Mouse (Mus musculus) cerebral cortex, adult 2 months (tissue): Measurements from ENCODE around the gene Wwox.

ENCODE experiments used
- WGBS: fragments of 180-500 bp; shearing (Covaris S2); methylation state at CpG from one replicate; pipeline ENCODE4 v1.1.7; 2018; 5-methylcytosine and 5-hydroxymethylcytosine counted together

Gene Wwox

DNA sequence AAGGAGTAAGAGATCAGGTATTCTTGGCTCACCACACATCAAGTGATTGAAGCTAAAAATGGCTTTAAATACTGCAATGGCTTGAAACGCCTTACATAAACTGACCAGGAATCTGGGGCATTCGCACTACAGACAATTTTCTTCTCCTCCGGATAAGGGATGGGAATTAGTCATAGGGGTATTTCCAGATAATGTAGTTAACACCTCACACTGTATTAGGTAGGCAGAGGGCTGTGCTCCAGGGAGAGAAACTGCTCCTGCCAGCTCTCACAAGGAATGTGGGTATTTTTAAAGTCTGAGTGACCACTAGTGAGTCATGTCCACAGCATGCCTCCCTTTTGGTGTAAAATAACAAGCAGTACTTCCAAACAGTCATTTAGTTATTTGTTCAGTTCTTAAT, 894.5 kb downstream of the Wwox start:
- 67% methylated on average over 3 of the region's 3 CpGs for WGBS

DNA sequence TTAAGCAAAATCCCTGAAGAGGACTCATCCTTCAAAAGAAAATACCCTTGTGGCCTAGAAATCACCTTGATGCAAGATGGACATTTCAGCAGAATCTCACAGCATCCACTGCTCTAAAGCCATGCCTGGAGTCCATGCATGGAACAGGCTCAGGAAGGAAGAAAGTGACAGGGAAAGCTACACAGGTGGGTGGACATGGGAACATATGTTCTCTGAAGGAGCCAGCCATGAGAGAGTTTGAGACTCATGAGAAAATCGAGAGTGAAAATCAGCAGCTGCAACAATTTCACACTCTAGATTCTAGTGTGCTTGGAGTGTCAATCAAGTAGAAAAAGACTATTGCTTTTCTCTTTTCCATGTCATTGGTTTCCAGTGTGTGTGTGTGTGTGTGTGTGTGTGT, 896.9 kb downstream of the Wwox start:
- 54% methylated on average over 1 of the region's 1 CpGs for WGBS

DNA sequence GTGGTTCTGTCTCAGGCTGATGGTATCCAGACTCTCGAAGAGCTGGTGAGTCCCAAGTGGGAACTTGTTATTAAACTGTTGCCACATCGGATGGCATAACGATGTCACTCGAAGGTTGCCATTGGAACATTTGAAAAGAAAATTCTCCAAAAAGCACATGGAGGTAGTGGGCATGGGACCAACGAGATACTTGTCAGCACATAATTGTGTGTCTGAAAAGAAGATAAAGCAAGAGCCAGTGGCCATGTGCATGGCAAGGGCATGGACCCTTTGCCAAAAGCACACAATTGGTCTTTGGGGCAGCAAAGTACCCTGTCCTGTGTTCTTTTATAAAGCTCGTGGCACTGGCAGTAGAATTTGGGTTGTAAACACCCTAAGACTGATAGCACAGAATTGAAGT, 909.2 kb downstream of the Wwox start:
- 49% methylated on average over 6 of the region's 6 CpGs for WGBS

DNA sequence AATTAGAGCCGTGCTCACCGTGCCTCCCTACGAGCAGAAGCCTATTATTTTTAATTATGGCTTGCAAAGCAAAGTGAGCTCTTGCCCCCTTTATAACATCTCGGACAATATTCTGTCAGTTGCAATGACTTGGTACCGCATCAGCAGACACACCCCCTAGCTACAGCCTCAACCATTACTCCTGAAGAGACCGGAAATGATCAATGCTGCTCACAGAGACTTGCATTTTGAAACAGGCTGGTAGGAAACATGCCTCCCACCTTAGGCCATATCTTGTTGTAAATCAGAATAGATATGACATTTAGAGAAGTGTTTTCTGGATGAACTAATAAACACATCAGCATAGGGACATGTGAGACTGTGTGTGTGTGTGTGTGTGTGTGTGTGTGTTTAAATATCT, 911.3 kb downstream of the Wwox start:
- WGBS, result 88% methylated on average over 6 of the region's 6 CpGs

DNA sequence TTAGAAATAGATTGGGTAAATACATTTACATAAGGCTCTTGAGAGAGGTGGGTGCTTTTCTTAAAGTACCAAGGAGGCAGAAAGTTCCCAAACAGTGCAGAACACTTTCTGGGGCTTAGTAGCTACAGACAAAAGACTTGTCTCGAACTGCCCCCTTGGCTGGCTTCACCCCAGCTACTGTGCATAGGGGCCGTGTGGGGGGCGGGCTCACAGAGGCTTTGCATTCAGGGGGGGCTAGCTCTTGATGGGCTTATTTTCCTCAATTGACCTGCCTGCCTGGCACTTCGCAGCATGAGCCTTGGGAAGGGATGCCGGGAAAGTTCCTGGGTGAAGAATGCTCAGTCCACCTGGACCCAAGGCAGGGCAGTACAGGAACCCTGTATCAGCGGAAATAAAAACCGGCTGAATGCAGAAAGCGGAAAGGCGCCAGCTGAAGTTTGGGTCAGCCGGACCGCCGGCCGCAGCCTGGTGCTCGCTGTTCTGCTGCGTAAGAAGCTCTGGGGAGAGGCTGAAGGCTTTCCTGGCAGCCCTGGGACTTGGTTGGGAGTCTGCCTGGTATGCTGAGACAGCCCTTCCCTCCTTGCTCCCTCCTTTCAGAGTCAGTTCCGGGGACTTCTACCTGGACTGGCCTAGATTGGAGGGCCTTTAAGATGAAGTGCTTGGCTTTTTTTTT, 918.3 kb downstream of the Wwox start:
- WGBS, result 50% methylated on average over 16 of the region's 16 CpGs

DNA sequence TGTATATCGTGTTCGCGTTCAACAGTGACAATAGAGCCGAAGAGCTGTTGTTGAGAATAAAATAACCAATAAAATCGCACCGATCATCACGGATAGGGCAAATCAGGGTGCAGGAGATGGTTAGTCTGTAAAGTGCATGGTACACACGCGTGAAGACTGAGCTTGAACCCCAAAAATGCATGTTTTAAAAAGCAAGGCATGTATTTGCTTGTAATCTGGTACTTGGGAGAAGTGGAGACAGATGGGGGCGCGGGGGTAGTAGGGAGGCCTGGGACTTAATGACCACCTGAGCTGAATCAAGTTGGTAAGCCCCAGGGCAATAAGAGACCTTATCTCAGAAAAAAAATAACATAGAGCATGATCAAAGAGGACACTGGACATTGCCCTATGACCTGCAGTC, 919.0 kb downstream of the Wwox start:
- WGBS, result 92% methylated on average over 11 of the region's 11 CpGs

DNA sequence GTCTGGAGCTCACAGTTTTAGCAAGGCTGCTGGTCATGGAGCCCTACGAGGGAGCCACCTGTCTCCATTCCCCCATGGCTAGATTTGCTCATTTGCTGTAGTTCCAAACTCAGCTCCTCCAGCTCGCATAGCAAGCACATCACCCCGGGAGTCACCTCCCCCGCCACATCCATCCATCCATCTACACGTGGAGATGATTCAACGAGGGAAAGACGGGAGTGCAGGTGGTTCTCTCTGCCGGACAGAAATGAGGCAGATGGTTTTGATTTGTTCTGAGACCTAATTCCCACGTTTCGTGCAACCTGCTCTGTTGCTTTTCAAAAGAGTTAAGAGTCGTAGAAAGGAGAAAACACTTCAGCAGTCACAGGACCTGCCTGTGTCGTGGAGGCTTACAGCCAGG, 920.2 kb downstream of the Wwox start:
- 57% methylated on average over 12 of the region's 12 CpGs for WGBS

DNA sequence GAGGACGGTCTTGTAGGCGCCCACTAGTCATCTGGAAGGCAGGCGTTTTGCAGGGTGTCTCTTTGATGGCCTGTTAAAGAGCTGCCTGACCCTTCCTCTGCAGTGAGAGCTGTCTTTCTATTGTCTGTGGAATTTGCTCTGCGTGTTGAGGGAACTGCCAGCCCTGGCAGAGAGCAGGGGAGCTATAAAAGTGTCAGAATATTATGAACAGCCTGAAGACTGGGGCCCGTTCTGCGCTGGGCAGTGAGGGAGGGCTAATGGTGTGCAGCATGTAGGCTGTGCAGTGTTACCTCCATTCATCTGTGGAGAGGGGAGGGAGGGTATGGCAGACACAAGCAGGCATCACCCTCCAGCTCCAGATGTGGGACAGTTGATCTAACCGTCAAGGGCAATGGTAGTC, 923.1 kb downstream of the Wwox start:
- WGBS, result 83% methylated on average over 7 of the region's 7 CpGs

DNA sequence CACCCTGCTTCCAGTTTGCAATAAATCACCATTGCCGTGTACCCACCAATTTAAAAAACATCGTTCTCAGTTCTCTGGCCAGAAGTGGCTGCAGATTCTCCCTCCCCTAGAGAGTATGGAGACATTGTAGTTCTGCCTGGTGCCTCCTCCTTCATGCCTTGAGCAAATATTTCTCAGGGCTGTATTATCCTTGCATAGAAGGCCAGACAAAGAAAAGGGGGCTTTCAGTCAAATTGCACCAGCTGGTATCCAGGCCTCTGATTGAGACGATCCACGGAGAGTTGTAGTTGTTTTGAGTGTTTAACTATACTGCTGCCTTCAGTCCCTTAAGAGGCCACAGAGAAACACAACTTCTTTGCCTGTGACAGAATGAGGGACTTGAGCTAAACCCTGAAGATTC, 935.5 kb downstream of the Wwox start:
- 47% methylated on average over 4 of the region's 4 CpGs for WGBS

DNA sequence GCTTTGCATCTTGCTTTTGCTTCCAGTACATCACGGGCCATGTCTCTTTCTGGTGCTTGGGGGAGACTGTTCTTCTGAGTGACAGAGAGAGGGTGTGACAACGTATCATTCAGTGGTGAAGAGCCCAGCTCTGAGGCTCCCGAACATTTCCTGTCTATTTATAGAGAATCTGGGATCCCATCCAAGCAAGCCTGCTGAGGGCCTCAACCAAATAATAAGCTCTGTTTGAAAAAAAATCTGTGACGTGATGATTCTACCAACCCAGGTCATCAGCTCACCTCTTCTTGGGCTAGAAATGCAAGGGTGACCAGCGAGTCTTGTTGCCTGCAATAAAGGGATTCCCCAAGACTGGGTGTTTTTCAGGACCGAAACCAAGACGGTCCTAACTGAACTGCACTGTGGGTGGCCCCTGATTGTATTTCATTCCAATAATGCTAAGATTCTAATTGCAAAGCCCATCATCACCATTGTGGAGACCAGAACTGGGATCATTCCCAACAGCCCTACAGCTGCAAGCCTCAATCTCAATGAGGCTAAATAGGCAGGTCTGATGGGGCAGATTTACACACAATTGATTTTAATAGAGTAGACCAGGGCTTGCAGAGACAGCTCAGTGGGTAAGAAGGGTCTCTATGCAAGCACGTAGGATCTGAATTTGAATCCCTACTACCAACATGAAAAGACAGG, 936.0 kb downstream of the Wwox start:
- 43% methylated on average over 8 of the region's 8 CpGs for WGBS

DNA sequence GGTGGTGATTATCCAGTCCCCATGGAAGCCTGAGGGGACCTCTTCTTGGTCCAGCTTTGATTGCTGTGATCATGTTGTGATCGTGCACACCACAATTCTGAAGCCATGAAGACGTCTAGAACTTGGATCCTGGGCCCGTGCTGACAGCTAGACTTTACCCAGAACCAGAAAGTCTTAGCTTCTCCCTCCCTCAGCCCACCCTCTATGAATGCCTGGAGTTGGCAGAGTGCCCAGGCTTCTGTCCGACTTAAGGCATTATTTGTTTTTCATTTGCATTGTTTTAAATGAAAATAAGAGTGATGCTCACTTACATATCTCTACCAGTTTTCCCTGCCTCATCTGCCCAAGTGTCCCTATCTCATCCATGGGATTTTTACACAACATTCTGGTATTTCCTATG, 937.9 kb downstream of the Wwox start:
- WGBS, result 56% methylated on average over 4 of the region's 4 CpGs

DNA sequence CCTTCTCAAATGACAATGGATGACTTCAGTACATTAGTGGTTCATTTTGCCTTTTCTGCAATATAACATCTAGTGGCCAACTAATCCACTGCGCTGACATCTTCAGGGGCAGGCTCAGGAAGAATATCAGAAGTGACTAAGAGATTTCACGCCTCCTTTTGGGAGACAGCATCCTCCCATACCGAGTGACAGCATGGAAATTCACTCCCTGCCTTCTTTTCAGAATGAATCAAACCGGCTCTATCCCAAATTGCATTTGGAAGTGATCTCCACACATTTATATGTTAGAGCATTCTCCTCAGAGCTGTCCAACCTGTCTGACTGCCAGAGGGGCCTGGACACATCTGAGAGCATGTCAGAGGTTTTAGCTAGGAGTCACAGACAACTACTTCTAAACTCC, 940.6 kb downstream of the Wwox start:
- 47% methylated on average over 4 of the region's 4 CpGs for WGBS

DNA sequence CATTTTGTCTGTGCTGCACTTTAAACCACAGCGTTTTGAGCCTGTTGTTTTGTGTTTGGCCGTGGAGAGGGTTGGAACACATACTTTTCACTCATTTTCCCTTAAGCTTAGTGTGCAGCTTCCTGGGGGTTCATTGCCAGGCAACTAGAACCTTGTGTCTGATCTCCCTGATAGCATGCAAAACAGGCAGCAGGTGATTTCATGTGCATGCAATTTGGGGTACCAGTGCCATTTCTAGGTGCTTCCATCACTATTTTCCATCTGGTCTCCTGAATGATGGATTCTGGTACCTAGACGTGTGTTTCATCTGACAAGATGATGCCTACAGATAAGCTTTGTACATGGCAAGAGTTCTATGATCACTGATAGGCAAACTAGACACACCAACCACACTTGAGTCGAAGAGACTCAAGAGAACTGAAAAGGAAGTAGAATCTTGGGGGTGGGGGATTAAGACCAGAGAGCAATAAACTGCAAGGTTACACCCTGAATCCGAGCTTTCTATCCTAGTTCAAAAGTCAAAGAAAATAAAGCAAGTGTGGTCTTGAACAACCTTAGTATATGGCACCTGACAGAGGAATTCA, 951.6 kb downstream of the Wwox start:
- 91% methylated on average over 5 of the region's 5 CpGs for WGBS

DNA sequence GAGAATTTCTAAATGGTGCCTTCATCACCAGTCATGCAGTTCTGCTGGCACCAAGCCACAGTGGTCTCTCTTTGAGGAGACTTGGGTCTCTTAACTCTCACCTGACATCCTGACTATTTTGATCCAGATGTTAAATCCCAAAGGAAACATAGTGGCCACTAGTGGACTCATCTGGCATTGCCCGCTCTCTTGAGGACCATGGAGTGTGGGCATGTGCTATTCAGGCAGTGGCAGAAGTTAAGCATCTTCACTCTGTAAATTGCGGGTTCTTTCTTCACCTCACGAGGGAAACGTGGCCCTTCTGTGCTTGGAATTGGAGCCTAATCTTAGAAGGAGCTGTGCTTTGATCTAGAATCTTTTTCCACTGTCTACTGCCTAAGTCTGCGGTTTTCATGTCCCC, 956.4 kb downstream of the Wwox start:
- 86% methylated on average over 5 of the region's 5 CpGs for WGBS

DNA sequence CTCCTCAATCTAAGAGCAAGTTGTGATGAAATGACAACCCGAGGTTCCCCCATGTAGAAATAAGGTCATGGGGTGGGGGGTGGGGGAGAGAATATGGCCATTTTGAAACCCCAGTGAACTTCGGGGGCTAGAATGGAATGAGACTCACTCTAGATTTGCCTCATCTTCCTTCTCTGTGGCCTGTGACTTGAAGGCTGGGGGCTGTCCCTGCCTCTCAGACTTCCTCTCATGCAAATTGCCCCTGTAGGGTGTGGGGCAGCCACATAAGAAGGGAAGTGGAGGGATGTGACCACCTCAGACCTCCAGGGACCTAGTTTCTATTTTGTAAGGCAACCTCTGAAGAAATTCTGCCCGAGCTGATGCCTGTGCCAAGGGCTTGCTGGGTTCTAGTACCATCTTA, 958.5 kb downstream of the Wwox start:
- 79% methylated on average over 3 of the region's 3 CpGs for WGBS

DNA sequence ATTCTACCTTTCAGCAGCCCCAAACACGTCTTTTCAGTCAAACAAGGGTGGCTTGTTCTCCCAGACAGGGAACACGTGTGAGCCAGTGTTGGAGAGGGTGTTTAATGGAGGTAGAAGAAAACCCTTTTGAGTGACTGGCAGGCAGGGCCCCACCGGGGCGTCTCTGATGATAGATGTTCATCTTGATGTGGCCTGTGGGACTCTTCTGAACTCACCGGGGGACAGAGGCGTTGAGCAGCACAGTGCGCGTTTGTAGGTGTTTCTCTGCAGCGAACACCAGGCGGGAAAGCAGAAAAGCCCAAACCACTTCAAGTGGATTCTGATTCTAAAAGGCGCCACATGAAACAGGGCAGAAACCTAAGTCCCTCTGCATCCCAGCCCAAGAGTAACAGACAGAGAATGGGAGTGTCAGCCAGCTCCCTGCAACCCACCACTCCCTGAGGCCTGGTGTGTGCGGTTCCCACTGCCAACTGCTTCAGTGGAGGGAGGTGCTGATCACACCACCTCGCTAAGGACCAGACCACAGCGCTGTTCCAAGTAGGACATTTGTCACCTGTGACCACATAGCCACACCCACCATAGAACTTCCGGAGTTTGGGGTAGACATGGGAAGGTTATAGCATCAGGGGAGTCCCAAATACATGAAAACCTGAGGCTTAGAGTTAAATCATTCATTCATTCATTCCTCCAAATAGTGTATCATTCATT, 960.7 kb downstream of the Wwox start:
- 90% methylated on average over 15 of the region's 15 CpGs for WGBS
